Mouse (Mus musculus) CH12.LX (cell line): ENCODE data around the gene Wdfy2. TPM values are rescaled to one million over a fixed set of nuclear protein-coding genes. Genes with fewer than 3 reads are reported as not detected.

ENCODE experiments used
- DNase-seq: peaks from one replicate; pipeline ENCODE4 v3.0.0-alpha.2; 2013; ENCODE audit errors: extremely low read depth
- H3K27ac ChIP-seq: 2 replicates; pipeline ENCODE4 v1.5.1; 2012; ENCODE audit warnings: low read depth, mild to moderate bottlenecking, control low read depth, moderate library complexity; ENCODE audit not compliant: insufficient read depth
- H3K27me3 ChIP-seq: replicated peaks from 2 replicates; pipeline ENCODE3; 2012; ENCODE audit warnings: inconsistent platforms
- H3K36me3 ChIP-seq, 2 experiments: replicated peaks in 1 of 2; 2 replicates each; pipeline versions ENCODE3 to v1.6.1; 2012; ENCODE audit warnings: inconsistent platforms in 1 of 2, low read length in 1 of 2, mild to moderate bottlenecking in 1 of 2, mixed read lengths in 1 of 2, moderate library complexity in 1 of 2; ENCODE audit not compliant: control insufficient read depth in 1 of 2, insufficient read depth in 1 of 2
- H3K4me1 ChIP-seq, 2 experiments: 2 replicates each; pipeline ENCODE4 v1.6.1; 2012; ENCODE audit warnings: inconsistent platforms in 1 of 2, moderate library complexity in 1 of 2; ENCODE audit not compliant: insufficient read depth in 2 of 2, control insufficient read depth in 1 of 2
- H3K4me2 ChIP-seq: 2 replicates; pipeline ENCODE4 v1.6.1; 2012; ENCODE audit warnings: low read depth, mild to moderate bottlenecking, control low read depth; ENCODE audit not compliant: poor library complexity, insufficient read depth, severe bottlenecking
- H3K4me3 ChIP-seq, 3 experiments: fragments of 150-350 bp in 1 of 3; sonication (generic) in 1 of 3; replicated peaks in 1 of 3; 2 replicates each; pipeline versions ENCODE3 to v1.5.1; 2011 to 2012; ENCODE audit warnings: low read depth in 2 of 3, low read length in 2 of 3, mild to moderate bottlenecking in 2 of 3, moderate library complexity in 2 of 3, control low read depth in 1 of 3, improper control_type of control experiment in 1 of 3, inconsistent platforms in 1 of 3, mixed read lengths in 1 of 3; ENCODE audit not compliant: poor library complexity in 1 of 3
- H3K79me2 ChIP-seq: replicated peaks from 2 replicates; pipeline ENCODE4 v1.6.1; 2012; ENCODE audit warnings: mild to moderate bottlenecking, moderate library complexity; ENCODE audit not compliant: control insufficient read depth, poor library complexity, insufficient read depth, severe bottlenecking; ENCODE audit errors: extremely low read depth
- H3K9ac ChIP-seq: 2 replicates; pipeline ENCODE4 v1.6.1; 2012; ENCODE audit warnings: low read depth, mild to moderate bottlenecking, control low read depth, moderate library complexity; ENCODE audit not compliant: insufficient read depth
- H3K9me3 ChIP-seq: replicated peaks from 2 replicates; pipeline ENCODE3; 2012; ENCODE audit warnings: low read length, inconsistent platforms, mixed read lengths
- BHLHE40 ChIP-seq: IDR thresholded peaks from 2 replicates; pipeline ENCODE4 v1.6.1; 2011; ENCODE audit warnings: mild to moderate bottlenecking, low read depth, low read length, improper control_type of control experiment
- CTCF ChIP-seq, 2 experiments: IDR thresholded peaks in 1 of 2; conservative IDR thresholded peaks in 1 of 2; 2 replicates each; pipeline ENCODE4 v1.5.1; 2011 to 2012; ENCODE audit warnings: low read depth in 2 of 2, low read length in 2 of 2, improper control_type of control experiment in 1 of 2, inconsistent platforms in 1 of 2, mild to moderate bottlenecking in 1 of 2, moderate library complexity in 1 of 2
- EP300 ChIP-seq: IDR thresholded peaks from 2 replicates; pipeline ENCODE4 v1.6.1; 2011; ENCODE audit warnings: low read length, improper control_type of control experiment
- ETS1 ChIP-seq: conservative IDR thresholded peaks from 2 replicates; pipeline ENCODE4 v1.6.1; 2012; ENCODE audit warnings: low read depth, mild to moderate bottlenecking, inconsistent platforms, low read length, improper control_type of control experiment, moderate library complexity
- HCFC1 ChIP-seq: IDR thresholded peaks from 2 replicates; pipeline ENCODE4 v1.6.1; 2012; ENCODE audit warnings: low read depth, mild to moderate bottlenecking, inconsistent platforms, low read length, improper control_type of control experiment
- IRF4 ChIP-seq: IDR thresholded peaks from 2 replicates; pipeline ENCODE4 v1.6.1; 2014; ENCODE audit warnings: low read depth, mild to moderate bottlenecking, inconsistent platforms, low read length, improper control_type of control experiment
- JUN ChIP-seq: IDR thresholded peaks from 2 replicates; pipeline ENCODE4 v1.6.1; 2011; ENCODE audit warnings: low read depth, mild to moderate bottlenecking, low read length, improper control_type of control experiment, moderate library complexity; ENCODE audit not compliant: insufficient read depth
- JUND ChIP-seq: conservative IDR thresholded peaks from 2 replicates; pipeline ENCODE4 v1.6.1; 2011; ENCODE audit warnings: low read depth, low read length, improper control_type of control experiment
- MAFK ChIP-seq: IDR thresholded peaks from 2 replicates; pipeline ENCODE4 v1.6.1; 2011; ENCODE audit warnings: low read length, improper control_type of control experiment; ENCODE audit not compliant: insufficient replicate concordance
- MEF2A ChIP-seq: IDR thresholded peaks from 2 replicates; pipeline ENCODE4 v1.6.1; 2014; ENCODE audit warnings: low read depth, mild to moderate bottlenecking, inconsistent platforms, low read length, improper control_type of control experiment, borderline replicate concordance
- PAX5 ChIP-seq: IDR thresholded peaks from 2 replicates; pipeline ENCODE4 v1.6.1; 2012; ENCODE audit warnings: low read length, inconsistent platforms, mixed read lengths
- RAD21 ChIP-seq: IDR thresholded peaks from 2 replicates; pipeline ENCODE4 v1.6.1; 2011; ENCODE audit warnings: low read depth, mild to moderate bottlenecking, low read length, improper control_type of control experiment, moderate library complexity
- RCOR1 ChIP-seq: conservative IDR thresholded peaks from 2 replicates; pipeline ENCODE4 v1.6.1; 2012; ENCODE audit warnings: low read depth, mild to moderate bottlenecking, inconsistent platforms, low read length, improper control_type of control experiment
- SIN3A ChIP-seq: IDR thresholded peaks from 2 replicates; pipeline ENCODE4 v1.6.1; 2012; ENCODE audit warnings: low read length, improper control_type of control experiment, inconsistent platforms
- SMC3 ChIP-seq: IDR thresholded peaks from 2 replicates; pipeline ENCODE4 v1.6.1; 2011; ENCODE audit warnings: low read depth, low read length, improper control_type of control experiment
- TBP ChIP-seq: conservative IDR thresholded peaks from 2 replicates; pipeline ENCODE4 v1.6.1; 2011; ENCODE audit warnings: low read depth, low read length, improper control_type of control experiment
- UBTF ChIP-seq: IDR thresholded peaks from 2 replicates; pipeline ENCODE4 v1.6.1; 2012; ENCODE audit warnings: low read depth, mild to moderate bottlenecking, inconsistent platforms, low read length, improper control_type of control experiment, moderate library complexity
- ZC3H11A ChIP-seq: IDR thresholded peaks from 2 replicates; pipeline ENCODE4 v1.6.1; 2012; ENCODE audit warnings: low read depth, mild to moderate bottlenecking, inconsistent platforms, low read length, improper control_type of control experiment
- ZKSCAN1 ChIP-seq: IDR thresholded peaks from 2 replicates; pipeline ENCODE4 v1.6.1; 2012; ENCODE audit warnings: low read depth, inconsistent platforms, low read length, improper control_type of control experiment, borderline replicate concordance
- dilution Hi-C: fragments of 300-500 bp; cut with MboI; formaldehyde crosslinking; loops from 2 replicates; pipeline ENCODE4 v1.14.3; 2020; ENCODE audit warnings: low sequenced_read_pairs; ENCODE audit not compliant: extremely low pct_unique_long_range_greater_than_20kb, extremely low pct_ligation_motif_present
- in situ Hi-C: fragments of 300-500 bp; cut with MboI; formaldehyde crosslinking; loops from 3 replicates; pipeline ENCODE4 v1.14.3; 2019; ENCODE audit warnings: low sequenced_read_pairs, low pct_ligation_motif_present, low pct_unique_long_range_greater_than_20kb, mixed read lengths
- polyA plus RNA-seq: library from polyadenylated mRNA; unstranded; fragments of >175 nt; gene quantifications from 2 replicates; pipeline ENCODE4 v1.2.1, GENCODE M21; 2012; ENCODE audit warnings: low read depth; ENCODE audit not compliant: insufficient read length
- total RNA-seq, 2 experiments: library from RNA; depleted of rRNA; stranded (reverse); fragments of 300-350 nt in 1 of 2; fragments of >200 nt in 1 of 2; gene quantifications; 2 replicates each; pipeline ENCODE4 v1.2.3; 2012 to 2014

Wdfy2 gene
- total and polyA plus RNA-seq, 3 experiments = 6.3 to 6.7 (median 6.6) TPM

DNA sequence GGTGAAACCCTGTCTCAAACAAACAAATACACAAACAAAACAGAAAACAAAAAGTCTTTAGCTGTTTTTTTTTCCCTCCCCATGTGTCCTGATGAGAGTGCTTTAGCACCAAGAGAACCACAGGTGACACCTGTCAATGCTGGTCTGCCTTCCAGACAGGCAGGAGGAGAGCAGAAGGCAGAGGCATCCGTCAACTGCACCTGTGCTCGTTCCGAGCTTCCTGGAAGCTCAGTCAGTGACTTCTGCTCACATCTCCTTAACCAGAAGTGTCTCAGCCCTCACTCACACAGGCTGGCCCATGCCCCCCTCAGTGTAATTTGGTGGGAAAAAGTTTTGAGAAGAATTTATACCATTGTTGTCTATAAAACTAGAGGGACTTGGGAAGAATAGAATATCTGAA is 15.4 kb downstream of the Wdfy2 start:
- dilution Hi-C loops (no loop called here), in situ Hi-C loops (no loop called here)
- Histone ChIP-seq H3K79me2 (no peaks in the 10 kb centered on the region), H3K27ac (no peak overlapping the region), H3K9me3 (peaks cover 19% of the 10 kb centered on the region), H3K36me3 (peaks cover 0 to 19% of the 10 kb centered on the region in 2 experiments), H3K4me2 (no peak overlapping the region), H3K4me1 (peaks cover 15 to 34% of the 10 kb centered on the region in 2 experiments), H3K4me3 (no peak overlapping the region), H3K9ac (no peak overlapping the region), H3K27me3 (no peaks in the 10 kb centered on the region)
- DNase-seq = no peak
- TF ChIP-seq UBTF (no peak), RAD21 (no peak), SMC3 (no peak), RCOR1 (no peak), BHLHE40 (no peak), SIN3A (no peak), PAX5 (no peak), ZC3H11A (no peak), JUN (no peak), IRF4 (no peak), MEF2A (no peak), JUND (no peak)

DNA sequence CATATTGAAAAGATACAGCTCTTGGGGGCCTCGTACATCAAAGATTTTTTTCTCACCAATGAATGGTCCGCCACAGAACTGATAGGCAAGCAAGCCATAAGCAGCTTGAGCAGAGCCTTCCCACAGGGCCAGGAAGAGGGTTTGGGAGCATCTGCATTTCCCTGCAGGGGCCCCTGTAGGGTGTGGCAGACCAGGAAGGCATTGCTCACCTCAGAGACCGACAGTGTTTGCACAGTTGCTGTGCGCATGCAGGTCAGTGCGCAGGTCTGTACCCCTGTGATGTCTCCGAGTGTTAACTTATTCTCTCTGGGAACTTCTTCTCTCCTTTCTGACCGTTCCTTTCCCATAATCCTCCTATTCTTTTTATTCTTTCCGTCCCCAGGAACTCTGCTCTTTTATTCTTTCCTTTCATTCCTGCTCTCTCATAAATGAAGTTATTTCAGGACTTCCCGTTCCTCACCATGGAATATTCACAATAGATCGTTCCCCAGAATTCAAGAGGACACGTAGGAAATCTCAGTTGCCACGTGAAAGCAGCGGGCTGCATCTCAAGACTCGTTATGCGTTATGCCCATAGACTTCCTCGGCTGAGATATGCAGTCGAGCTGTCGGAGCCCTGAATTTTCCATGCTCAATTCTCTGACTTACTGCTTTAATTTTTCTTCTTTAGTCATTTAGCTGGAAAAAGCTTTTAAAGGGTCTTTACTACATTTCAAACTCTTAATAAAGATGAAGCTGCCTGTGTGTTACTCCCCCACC is 17.8 kb downstream of the Wdfy2 start:
- dilution Hi-C loops (no loop called here), in situ Hi-C loops (no loop called here)
- Histone ChIP-seq H3K9ac (no peak overlapping the region), H3K36me3 (peaks cover 0 to 15% of the 10 kb centered on the region in 2 experiments), H3K27ac (no peak overlapping the region), H3K4me3 (no peak overlapping the region), H3K79me2 (no peaks in the 10 kb centered on the region), H3K27me3 (no peaks in the 10 kb centered on the region), H3K4me2 (no peak overlapping the region), H3K9me3 (peaks cover 3% of the 10 kb centered on the region), H3K4me1 (peaks cover 15 to 46% of the 10 kb centered on the region in 2 experiments)
- TF ChIP-seq SIN3A = no peak
- TF ChIP-seq JUN = no peak
- TF ChIP-seq IRF4 = no peak
- TF ChIP-seq TBP = no peak
- no peak for TF ChIP-seq PAX5
- TF ChIP-seq ZKSCAN1 = no peak
- TF ChIP-seq CTCF (conservative IDR thresholded peaks at IDR 0.05 in 1 of 2, IDR thresholded peaks at IDR 0.05 in 1 of 2; ENCODE audit: low read depth in 2 of 2, low read length in 2 of 2) = no peak
- TF ChIP-seq EP300 = no peak
- TF ChIP-seq MAFK = no peak
- no peak for TF ChIP-seq HCFC1
- no peak for TF ChIP-seq ETS1
- no peak for DNase-seq
